Mouse (Mus musculus) left cerebral cortex, postnatal 4 days (tissue): ENCODE results near the gene Chml. TPM values are rescaled to one million over a fixed set of nuclear protein-coding genes. Genes with fewer than 3 reads are reported as not detected.

ENCODE experiments used
- DNase-seq: peaks from one replicate; pipeline ENCODE4 v3.0.0-alpha.2; 2022
- intact Hi-C: fragments of 180-260 bp; cut with DNase I; formaldehyde crosslinking; loops from one replicate; pipeline ENCODE4 v1.15.1; 2025
- total RNA-seq, 2 experiments: library from RNA; stranded (reverse); gene quantifications; 2 replicates each; pipeline ENCODE4 v1.2.3; 2021

The Chml gene
- total RNA-seq, 2 experiments from 2014 or later, result 16.2 to 18.4 TPM

- intact Hi-C loops, result no loop called here
- no peak for DNase-seq
Measured at GRCm38 (mm10) chr1:175668666-175669405, 23.9 kb downstream of the Chml start.

GRCm38 (mm10) chr1:175659900-175660299 lies 32.8 kb downstream of the Chml start:
- DNase-seq, result no peak

GRCm38 (mm10) chr1:175648615-175649014 lies 44.1 kb downstream of the Chml start:
- intact Hi-C loops, result no loop called here
- DNase-seq, result no peak

More at GRCm38 (mm10) chr1:175659900-175660299, 32.8 kb downstream of the Chml start:
- intact Hi-C loops, result no loop called here

- intact Hi-C loops, result no loop called here
- DNase-seq, result no peak
Measured at GRCm38 (mm10) chr1:175646952-175647351, 45.7 kb downstream of the Chml start.

GRCm38 (mm10) chr1:175643496-175644265 lies 49.0 kb downstream of the Chml start:
- intact Hi-C loops, result no loop called here
- DNase-seq, result no peak

GRCm38 (mm10) chr1:175640435-175641150 lies 52.1 kb downstream of the Chml start:
- DNase-seq, result no peak
- intact Hi-C loops, result no loop called here

GRCm38 (mm10) chr1:175639072-175639471 lies 53.6 kb downstream of the Chml start:
- no peak for DNase-seq
- intact Hi-C loops, result no loop called here

- no peak for DNase-seq
- intact Hi-C loops, result no loop called here
Measured at GRCm38 (mm10) chr1:175637677-175638076, 55.0 kb downstream of the Chml start.

- intact Hi-C loops, result no loop called here
- DNase-seq, result no peak
Measured at GRCm38 (mm10) chr1:175632470-175632869, 60.2 kb downstream of the Chml start.

Other genes starting within 250 kb of the Chml start
- gene Rgs7, start 200.4 kb downstream of the Chml start, total RNA-seq, result 10 to 100 TPM; 69.1 to 70.0 TPM
- gene Kmo, start 72.5 kb downstream of the Chml start, total RNA-seq, result under 1 TPM; 0.10 to 0.34 TPM
- gene Fh1, start 67.3 kb downstream of the Chml start, total RNA-seq, result 10 to 100 TPM; 66.2 to 73.0 TPM
- gene Opn3, start 125 bp downstream of the Chml start, total RNA-seq, result 1 to 10 TPM; 6.0 to 7.7 TPM
- gene Wdr64, start 5.7 kb upstream of the Chml start, total RNA-seq, result not detected
- 1 to 10 TPM; 4.5 to 5.5 TPM for gene Exo1, start 187.7 kb upstream of the Chml start, total RNA-seq
- gene Gm38100, start 227.4 kb upstream of the Chml start, total RNA-seq, result not detected